Mouse (Mus musculus) kidney, adult 11 months (tissue): ENCODE measurements around the gene Zfp212.

Experiments used
- DNase-seq: peaks from one replicate; pipeline ENCODE4 v3.0.0; 2022

Zfp212 gene

DNA sequence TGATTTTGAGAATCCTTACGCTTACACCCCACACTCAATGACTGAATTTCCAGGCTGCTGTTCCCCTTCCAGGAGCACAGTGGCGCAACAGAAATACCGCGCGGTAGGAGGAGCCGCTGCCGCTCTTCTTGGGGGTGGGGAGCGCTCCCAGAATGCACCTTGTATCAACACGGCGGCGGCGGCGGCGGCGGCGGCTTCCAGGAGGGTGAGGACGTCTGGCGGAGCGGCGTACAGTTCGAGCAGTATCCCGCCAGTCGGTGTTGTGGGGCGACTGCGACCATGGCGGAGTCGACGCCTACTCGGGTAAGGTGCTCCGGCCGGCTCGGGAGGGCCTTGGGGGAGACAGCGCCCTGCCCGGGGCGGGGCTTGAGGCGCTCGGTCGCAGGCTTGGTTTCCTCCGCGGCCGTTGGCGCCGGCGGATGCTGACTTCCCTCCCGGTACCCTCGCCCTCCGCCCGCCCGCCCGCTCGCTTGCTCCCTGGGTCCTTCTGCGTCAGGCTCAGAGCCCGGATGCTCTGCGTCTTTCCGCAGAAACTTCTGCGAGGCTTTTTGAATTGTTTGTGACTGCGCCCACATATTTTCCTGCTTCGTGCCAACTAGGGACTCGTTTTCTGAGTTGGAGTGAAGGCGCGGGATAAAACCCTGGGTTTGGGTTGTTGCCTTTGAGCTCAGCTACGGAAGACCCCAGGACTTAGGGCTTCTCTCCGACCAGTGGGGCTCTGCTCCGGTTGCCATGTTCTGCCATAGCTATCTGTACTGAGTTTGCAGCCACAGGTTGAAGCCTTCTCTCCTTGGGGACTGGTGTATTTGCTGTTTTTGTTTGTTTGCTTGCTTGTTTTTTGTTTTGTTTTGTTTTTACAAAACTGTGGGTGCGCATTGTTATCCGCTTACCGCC, at the start of gene Zfp212:
TSS of gene Zfp212 (plus strand) at position 30 of the 894 bp plus-strand sequence.
- peak; percentile 87 for DNase-seq

DNA sequence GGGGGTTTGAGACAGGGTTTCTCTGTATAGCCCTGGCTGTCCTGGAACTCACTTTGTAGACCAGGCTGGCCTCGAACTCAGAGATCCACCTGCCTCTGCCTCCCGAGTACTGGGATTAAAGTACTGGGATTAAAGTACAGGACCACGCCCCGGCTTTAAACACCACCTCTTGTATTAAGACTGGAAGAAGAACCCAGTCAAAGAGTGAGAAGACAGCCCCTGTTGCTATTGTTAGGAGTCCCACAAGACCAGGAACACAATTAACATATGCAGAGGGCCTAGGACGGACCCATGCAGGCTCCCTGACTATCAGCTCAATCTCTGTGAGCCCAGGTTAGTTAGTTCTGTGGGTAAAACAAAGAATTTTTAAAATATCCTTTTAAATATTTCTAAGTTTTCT, 48.0 kb upstream of the Zfp212 start:
- no peak for DNase-seq

DNA sequence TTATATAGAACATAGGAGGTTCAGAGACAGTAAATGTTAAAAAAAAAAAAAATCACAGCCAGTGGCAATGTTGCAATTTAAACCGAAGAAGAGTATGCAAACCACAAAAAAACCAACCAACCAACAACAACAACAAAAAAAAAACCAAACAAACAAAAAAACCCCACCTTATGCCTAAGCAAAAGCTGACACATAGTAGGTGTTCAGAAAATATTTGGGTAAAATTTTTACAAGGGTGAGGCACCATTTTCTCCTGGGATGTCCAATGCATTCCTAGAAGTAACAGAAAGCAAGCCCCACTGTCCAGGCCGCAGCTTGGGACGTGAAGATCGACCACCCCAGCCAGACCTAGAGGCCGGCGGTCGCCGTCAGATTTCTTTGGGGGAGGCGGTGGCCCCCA, 43.2 kb upstream of the Zfp212 start, which contains the start of gene Zfp282:
TSS of gene Zfp282 (plus strand) at position 147 of the 400 bp plus-strand sequence.
- DNase-seq: no peak

DNA sequence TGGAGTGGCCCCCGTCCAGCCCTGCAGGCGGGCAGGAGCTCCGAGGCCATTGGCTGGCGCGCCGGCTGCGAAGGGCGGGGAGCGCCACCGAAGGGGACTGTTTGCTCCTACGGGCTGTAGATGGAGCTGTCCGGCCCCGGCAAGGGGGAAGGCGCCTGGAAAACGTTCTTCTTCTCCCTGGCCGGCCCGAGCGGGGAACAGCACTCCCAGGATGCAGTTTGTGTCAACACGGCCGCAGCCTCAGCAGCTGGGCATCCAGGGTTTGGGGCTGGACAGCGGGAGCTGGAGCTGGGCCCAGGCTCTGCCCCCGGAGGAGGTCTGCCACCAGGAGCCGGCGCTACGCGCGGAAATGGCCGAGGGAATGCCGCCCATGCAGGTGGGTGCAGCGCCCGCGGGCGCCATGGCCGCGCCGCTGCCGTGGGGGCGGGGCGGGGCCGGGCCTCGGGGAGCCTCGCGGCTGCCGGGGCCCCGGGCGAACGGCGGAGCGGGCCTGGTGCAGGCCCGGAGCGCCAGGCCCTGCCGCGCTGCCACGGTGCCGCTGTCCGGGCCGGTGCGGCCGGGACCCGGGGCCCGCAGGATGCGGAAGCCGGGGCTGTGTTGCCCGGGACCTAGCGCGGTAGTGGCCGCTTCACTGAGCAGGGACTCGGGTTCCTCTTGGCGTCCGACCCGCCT, 42.7 kb upstream of the Zfp212 start:
- peak; percentile 92 for DNase-seq

DNA sequence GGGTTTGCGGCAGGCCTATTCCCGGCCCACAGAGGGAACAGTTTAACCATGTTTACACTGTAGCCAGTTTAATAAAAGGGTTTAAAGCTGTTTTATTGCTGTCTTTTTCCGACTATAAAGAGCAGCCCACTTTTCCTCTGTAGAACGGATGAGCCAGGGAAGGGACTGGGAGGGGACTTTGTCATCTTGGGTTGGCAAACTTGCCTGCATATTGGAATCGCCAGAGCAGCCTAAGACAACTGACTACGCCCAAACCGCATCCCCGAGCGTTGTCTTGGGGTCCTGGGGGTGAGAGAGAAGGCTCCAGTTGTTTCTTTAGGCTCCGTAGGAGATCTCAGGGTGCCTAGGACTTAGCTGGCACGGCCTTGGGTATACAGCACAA, 42.2 kb upstream of the Zfp212 start:
- DNase-seq: no peak

DNA sequence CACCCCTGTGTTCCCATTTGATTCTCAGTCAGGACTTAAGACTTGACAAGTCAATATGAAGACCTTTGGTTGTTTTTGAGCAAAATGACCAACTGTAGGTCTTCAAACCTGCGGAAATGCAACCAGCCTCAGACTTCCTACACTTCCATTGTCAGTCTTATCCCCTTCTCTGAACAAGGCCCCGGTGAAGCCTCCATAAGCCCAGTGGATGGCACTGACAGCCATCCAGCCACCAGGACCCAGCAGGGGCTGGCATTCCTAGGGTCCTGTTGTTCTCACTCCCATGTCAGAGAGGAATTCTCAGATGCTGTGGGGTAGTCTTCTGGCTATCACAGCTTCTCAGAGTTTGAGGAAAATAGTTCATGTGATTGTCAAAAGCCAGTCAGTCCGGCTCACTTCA, 41.7 kb upstream of the Zfp212 start:
- no peak for DNase-seq

DNA sequence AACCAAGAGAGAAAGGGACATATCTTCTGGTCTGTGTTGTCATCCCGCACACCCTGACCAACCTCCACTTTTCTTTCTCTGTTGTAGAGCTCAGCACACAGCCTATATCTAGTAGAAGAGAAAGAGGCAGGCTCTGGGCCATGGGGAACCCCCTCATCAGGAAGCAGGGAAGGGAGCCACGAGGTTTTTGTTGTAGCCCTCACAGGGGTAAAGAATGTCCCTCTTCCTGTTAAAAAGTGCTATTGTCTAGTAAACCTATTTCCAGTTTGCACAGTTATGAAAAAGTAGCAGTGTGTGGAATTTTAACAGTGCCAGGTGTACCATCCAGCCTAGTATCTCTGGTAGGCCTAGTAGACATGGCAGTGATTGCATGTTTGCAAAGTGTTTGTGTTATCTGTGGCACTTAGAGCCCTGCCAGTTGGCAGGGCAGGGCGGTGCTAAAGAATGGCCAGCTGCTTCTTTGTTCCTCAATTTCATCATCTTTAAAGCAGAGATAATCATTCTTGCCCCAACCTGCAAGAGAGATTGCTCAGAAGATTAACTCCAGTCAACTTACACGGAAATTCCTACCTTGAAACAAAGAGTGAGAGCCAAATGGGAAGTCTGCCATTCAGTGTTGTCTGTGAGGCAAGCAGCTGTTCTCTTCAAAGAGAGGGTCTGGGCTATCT, 41.1 kb upstream of the Zfp212 start:
- DNase-seq: no peak

DNA sequence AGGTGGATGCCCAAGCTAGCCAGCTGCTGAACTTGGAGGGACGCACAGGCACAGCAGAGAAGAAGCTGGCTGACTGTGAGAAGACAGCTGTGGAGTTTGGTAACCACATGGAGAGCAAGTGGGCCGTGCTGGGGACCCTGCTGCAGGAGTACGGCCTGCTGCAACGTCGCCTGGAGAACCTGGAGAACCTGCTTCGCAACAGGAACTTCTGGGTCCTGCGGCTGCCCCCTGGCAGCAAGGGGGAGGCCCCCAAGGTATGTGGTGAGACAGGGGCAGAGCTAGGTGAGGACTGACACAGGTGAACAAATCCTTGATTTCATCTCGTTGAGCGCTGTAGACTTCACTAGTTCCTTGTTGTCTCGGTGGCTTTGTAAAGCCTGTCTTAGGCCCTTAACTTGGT, 40.1 kb upstream of the Zfp212 start:
- no peak for DNase-seq

DNA sequence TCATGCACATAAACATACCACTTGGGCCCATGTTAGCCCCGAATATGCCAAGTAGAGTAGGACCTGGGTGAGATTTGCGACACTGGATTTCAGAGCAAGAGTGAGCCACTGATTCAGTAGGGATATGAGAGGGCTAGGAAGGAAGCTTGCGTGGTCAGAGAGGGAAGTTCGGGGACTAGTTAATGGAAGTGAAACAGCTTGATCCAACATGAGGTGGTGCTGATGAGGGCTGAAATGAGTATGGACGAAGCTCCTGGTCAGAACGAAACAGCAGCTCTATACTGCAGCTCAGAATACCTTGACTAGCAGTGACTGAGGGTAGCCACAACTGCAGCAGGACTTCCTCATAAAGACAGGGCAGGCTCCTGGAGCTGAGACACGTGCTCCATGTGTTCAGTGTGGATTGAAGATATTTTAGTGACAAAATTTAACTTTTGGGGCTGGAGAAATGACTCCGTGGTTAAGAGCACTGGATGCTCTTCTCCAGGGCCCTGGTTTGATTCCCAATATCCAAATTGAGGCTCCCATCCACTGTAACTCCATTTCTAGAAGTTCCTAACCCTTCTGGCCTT, 31.4 kb upstream of the Zfp212 start:
- no peak for DNase-seq

DNA sequence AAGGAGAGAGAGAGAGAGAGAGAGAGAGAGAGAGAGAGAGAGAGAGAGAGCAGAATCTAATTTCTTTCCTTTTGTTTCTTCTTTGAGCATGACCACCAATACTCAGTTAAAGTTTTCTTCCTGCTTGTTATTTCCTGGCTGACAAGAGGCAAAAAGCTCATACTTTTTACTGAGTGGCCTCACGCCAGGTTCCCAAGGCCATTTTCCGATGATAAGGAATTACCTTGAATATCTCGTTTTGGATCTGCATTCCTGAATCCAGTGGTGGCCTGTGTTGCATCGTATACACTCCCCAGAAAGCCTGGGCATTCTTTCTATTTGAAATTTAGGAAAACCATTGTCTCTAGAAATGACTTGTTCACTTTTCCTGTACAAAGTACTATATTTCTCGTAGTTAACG, 20.9 kb upstream of the Zfp212 start:
- DNase-seq: no peak

DNA sequence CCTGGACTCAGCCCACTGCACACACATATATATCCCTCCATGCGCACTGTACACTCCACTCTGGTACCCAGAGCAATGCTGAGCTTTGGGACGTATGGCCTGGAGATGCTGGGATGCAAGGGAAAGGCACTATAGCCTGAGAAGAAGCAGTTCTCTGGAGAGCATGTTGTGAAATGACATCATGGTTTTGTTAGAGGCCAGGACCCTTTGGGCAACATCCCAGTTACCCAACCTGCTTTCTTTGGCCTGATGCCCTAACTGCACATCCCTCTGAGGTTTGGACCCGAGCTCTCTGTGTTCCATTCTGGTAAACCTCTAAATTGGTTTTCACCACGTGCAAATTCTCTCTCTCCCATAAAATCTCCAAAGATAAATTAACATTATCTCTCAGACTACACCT, 16.7 kb upstream of the Zfp212 start:
- DNase-seq: no peak

DNA sequence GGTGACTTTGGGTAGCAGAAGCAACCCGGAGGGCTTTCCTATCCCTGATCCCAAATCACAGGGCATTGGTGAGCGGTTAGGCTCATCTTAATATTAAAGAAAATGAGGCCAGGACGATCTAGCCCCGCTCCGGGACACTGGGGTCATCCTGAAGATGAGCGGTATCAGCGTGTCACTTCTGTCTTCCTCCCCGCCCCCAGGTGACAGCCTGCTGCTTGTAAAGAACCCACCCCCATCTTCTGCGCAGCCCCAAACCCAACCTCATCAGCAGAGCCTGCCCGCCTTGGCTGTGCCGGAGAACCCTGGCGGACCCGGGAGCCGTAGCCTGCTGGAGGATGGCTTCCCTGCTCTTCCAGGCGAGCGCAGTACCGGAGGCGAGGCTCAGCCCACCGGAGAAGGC, 15.9 kb upstream of the Zfp212 start:
- no peak for DNase-seq

DNA sequence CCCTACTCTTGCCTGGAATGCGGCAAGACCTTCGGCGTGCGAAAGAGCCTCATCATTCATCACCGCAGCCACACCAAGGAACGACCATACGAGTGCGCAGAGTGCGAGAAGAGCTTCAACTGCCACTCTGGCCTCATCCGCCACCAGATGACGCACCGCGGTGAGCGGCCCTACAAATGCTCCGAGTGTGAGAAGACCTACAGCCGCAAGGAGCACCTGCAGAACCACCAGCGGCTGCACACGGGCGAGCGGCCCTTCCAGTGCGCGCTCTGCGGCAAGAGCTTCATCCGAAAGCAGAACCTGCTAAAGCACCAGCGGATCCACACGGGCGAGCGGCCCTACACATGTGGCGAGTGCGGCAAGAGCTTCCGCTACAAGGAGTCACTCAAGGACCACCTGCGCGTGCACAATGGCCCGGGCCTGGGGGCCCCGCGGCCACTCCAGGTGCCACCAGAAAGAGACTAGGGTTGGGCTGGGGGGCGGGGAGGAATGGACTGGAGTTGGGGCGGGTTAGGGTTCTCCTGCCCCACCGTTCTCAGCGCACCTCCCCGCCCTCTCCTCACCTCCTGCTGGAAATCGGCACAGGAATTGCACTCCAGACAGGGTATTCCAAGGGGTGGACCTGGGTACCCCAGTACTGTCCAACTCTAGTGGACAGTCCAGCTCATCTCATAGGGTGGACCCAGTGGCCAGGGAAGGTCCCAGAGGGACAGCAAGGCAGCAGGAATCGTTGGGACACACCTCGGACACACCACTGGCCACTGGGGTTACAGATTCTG, 15.2 kb upstream of the Zfp212 start:
- DNase-seq: no peak

DNA sequence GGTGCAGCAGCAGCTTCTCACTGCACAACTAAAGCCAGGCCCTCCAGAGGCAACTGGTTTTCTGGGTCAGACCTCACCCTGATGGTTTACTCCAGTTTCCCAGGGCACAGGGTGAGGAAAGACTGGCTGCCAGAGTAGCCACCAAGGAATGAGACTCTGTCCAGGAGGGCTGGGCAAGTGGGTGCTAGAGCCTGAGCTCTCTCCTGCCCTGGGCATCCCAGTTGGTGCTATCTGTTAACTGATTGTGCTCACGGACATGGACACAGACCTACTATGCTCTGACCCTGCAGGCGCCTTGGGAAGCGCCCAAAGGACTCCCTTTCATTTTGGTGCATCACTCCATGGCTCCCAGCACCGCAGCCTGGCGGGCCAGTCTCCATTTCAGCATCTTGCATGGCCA, 13.9 kb upstream of the Zfp212 start:
- DNase-seq: no peak

DNA sequence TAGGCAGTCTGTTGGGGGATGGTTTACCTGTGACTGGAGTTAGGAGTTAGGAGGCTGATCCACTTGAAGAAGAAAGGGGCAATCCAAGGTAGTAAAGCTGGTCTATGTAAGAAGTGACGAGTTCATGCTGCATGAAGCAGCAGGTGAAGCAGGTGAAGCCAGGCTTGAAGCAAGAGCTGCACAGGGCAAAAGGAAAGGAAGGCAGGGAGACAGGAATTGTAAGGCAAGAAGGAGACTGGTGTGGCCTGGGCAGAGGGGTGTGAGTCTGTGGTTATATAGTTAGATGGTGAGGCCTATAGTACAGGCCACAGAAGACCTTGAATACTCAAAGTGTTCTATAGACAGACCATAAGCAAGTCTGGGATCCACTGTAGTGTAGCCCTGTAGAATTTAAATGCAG, 11.3 kb upstream of the Zfp212 start:
- no peak for DNase-seq

DNA sequence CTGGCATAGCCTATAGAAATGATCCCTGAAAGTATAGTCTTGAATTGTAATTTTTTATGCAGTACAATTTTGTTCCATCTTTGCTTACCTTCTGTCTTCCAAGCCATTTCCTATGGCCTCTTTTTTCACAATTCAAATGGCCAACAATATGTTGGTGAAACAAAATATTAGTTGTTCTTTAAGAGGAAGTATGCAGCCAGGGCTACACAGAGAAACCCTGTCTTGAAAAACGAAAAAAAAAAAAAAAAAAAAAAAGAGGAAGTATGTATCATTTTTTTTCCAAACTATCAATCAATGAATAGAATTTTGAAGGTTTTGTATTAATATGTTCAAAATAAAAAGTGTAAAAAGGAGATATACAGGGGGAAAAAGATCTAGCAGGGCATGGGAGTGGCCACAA, 8.6 kb upstream of the Zfp212 start:
- DNase-seq: no peak

DNA sequence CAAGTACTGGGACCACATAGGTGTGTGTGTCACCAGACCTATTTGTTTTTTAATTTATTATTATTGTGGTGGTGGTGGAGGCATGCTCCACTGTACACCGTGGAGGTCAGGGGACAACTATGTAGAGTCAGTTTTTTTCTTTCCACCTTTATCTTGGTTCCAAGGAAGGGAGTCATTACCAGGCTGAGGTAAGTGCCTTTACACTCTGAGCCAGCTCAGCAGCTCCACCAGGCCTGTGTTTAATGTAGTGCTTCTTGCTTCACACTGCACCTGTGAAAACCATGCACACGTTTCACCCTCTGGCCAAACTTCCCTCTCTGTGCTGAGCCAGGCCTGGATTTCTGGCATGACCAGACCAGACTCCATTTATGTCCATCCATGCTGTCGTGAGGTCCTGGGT, 7.3 kb upstream of the Zfp212 start:
- no peak for DNase-seq

DNA sequence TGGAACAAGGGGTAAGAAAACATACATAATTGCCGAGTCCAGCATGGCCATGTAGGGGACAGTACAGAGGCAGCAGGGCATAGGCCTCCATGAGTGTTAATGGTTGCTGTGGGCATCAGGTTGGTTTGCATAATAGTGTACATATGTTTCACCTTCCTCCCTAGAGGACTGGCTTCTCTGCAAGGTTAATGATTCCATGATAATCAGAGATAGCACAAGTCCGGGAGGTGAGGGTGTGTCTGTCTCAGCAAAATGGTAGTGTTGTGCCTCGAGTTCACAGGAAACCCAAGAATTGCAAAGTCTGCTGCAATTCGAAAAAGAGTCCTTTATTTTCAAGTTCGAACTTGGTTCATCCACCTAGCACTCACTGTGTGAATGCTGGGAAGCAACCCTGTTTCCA, 3.2 kb upstream of the Zfp212 start:
- DNase-seq: no peak

DNA sequence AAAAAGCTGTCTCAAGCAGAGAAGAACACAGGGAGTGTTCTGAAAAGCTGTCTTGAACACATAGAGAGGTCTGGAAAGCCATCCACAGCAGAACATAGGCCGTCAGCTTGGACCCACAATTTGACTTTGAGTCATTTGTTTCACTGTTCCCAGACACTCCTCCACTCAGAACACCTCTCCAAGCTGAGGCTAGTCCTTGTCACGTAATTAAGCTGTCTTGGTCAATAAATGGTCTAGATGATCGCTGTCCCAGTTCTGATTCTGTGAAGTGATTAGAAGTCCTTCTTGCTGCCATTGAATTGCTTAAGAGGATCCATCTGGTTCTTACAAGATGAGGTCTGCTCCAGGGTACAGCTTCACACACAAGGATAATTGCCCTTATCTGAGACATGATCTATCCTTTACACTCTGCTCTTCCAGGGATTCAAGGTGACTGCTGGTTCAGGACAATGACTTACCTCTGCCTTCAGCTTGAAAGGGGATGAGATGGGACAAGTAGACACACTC, 1.5 kb upstream of the Zfp212 start:
- no peak for DNase-seq

DNA sequence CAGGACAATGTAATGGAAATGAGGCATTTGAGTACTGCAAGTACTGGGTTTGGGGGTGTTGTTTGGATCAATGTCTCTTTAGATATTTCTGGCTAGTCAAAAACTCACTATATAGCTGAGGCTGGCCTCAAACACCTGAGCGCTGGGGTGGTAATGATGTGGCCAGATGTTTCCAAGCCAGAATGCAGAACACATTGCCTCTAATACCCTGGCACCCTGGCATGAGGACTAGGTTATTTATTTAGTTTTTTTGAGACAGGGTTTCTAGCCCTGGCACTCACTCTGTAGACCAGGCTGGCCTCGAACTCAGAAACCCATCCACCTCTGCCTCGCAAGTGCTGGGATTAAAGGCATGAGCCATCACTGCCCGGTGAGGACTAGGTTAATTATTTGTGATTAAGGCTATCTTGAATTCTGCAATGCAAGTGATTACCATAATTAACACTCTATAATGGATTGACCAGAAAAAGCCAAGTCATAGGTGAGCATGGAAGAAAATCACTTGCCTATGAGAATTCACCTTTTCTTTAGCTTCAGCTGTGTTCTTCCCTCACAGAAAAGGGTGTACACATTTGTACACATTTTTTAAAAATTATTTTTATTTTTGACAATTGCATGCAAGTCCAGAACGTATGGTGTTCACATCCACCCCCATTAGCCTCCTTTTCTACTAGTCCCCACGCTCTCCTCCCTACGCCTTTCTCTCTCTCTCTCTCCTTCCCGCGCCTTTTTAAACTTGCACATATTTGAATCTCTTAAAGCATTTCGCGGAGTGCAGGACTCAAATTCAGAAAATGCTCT, 430 bp upstream of the Zfp212 start:
- no peak for DNase-seq

DNA sequence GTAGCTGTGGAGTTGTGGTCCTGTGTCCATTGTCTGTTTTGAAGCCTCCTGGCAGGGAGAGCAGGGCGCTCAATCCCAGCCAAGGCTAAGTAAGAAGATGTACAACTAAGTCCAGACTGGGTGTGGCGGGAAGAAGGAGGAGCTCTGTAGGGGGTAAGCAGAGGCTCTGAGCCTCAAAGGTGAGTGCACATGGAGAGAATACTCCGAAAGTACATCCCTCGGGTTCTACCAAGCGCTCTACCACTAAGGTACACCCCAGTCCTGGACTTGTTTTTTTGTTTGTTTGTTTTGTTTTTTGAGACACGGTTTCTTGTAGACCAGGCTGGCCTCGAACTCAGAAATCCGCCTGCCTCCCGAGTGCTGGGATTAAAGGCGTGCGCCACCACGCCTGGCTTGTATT, 22.2 kb downstream of the Zfp212 start:
- no peak for DNase-seq
